Mouse (Mus musculus): ENCODE measurements around the gene Ush1g. TPM values are rescaled to one million over a fixed set of nuclear protein-coding genes. Genes with fewer than 3 reads are reported as not detected.
A peak's percentile ranks its signal among the peaks of the same experiment; 100 is the strongest.

The Ush1g gene
- polyA plus RNA-seq, 1 experiment: 0.05 TPM

DNA sequence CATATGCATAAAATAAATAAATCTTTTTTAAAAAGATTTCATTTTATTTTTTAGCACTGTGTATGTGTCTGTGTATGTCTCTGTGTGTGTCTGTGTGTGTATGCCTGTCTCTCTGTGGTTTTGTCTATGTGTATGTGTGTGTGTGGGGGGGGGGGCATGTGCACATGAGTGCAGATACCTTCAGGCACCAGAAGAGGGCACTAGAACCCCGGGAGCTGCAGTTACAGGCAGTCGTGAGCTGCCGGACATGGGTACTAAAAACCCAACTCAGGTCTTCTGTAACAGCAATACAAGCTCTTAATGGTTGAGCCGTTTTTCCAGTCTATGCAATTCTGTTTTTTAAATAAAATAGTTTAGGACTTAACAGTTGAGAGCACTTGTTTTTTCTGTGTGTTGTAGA lies 21.1 kb downstream of the Ush1g start:
- 82% methylated on average over 4 of the region's 4 CpGs for WGBS

DNA sequence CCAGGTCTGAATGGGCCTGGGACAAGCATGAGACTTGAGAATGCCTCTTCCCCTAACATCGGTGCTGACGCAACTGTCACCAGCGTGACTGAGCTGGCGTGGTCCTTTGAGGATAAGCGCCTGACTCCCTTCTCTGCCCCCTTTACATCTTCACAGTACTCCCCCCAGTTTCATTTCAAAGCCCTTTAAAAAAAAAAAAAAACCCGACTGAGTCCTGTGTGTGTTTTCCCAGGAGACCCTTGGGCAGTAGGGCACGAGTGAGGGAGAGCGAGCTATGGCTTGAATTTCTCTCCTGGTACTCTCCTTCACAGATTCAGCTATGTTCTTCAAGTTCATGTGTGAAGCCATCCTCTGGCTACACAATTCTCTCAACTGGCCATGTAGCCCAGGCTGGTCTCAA lies 23.7 kb downstream of the Ush1g start:
- no peak for DNase-seq
- TF ChIP-seq POLR2A (IDR thresholded peaks at IDR 0.05; ENCODE audit: low read depth, low read length): no peak
- no peak for TF ChIP-seq CTCF (conservative IDR thresholded peaks at IDR 0.05; ENCODE audit: insufficient read depth, insufficient read length, low read depth, low read length)
- H3K4me1 ChIP-seq (ENCODE audit: control insufficient read depth, insufficient read depth, low read length): 0 out of 2 replicates have a peak, but pooled peaks cover 2% of the 10 kb centered on the region
- H3K27me3 ChIP-seq (replicated peaks; ENCODE audit: control insufficient read depth, insufficient read depth, low read length): no peaks in the 10 kb centered on the region
- 77% methylated on average over 8 of the region's 8 CpGs for WGBS
- no peak overlapping the region for H3K4me3 ChIP-seq (ENCODE audit: insufficient read depth, low read depth, low read length)
- H3K27ac ChIP-seq (ENCODE audit: insufficient read depth, low read depth, low read length): no peak overlapping the region
- H3K36me3 ChIP-seq (ENCODE audit: control insufficient read depth, insufficient read depth, low read length): no peaks in the 10 kb centered on the region

More for the DNA sequence above, 21.1 kb downstream of the Ush1g start:
- Histone ChIP-seq H3K4me1 (ENCODE audit: control insufficient read depth, insufficient read depth, low read length) (no peaks in the 10 kb centered on the region), H3K4me3 (ENCODE audit: insufficient read depth, low read depth, low read length) (no peak overlapping the region), H3K27ac (ENCODE audit: insufficient read depth, low read depth, low read length) (no peak overlapping the region), H3K27me3 (replicated peaks; ENCODE audit: control insufficient read depth, insufficient read depth, low read length) (no peaks in the 10 kb centered on the region), H3K36me3 (ENCODE audit: control insufficient read depth, insufficient read depth, low read length) (no peaks in the 10 kb centered on the region)
- TF ChIP-seq CTCF (conservative IDR thresholded peaks at IDR 0.05; ENCODE audit: insufficient read depth, insufficient read length, low read depth, low read length) (no peak), POLR2A (IDR thresholded peaks at IDR 0.05; ENCODE audit: low read depth, low read length) (no peak)
- DNase-seq: no peak

DNA sequence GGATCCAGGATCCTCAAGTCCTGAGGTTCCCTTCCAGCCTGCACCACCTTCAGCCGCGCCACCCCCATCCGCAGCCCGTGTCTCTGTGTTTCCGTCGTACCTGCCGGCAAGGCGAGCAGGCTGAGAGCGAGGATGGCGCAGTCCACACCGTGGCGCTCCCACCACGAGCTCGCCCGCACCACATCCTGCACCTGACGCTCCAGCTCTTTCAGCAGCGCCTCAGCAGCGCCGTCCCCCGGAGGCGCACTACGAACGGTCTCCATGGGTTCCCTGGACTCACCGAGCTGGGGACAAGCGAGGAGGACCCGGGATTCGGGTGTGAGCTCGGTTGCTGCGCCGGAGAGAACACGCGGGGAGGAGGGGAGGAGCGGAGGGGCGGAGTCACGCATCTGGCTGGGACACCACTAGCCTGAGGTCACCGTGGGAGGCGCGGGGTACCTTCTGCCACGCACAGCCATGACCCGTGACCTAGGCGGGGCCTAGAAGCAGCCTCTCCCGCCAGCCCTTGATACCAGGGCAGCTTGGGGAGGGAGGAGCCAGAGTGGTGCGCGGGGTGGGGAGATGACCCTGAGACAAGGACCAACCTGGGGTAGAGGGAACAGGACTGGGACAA lies 24.5 kb downstream of the Ush1g start, which contains the start of gene Fads6:
Gene Fads6, minus strand, starts transcription at position 450 of the 613 bp plus-strand sequence.
- under 1% methylated on average over 44 of the region's 44 CpGs for WGBS
- Histone ChIP-seq H3K27ac (ENCODE audit: insufficient read depth, low read depth, low read length) (peak within 1 kb of the TSS; percentile 58), H3K36me3 (ENCODE audit: control insufficient read depth, insufficient read depth, low read length) (no peaks in the 10 kb centered on the region), H3K4me1 (ENCODE audit: control insufficient read depth, insufficient read depth, low read length) (0 out of 2 replicates have a peak, but pooled peaks cover 2% of the 10 kb centered on the region), H3K27me3 (replicated peaks; ENCODE audit: control insufficient read depth, insufficient read depth, low read length) (no peaks in the 10 kb centered on the region), H3K4me3 (ENCODE audit: insufficient read depth, low read depth, low read length) (peak within 1 kb of the TSS; percentile 52)
- TF ChIP-seq CTCF (conservative IDR thresholded peaks at IDR 0.05; ENCODE audit: insufficient read depth, insufficient read length, low read depth, low read length) (peak; percentile 37), POLR2A (IDR thresholded peaks at IDR 0.05; ENCODE audit: low read depth, low read length) (peak; percentile 7)
- DNase-seq: peak; percentile 75

DNA sequence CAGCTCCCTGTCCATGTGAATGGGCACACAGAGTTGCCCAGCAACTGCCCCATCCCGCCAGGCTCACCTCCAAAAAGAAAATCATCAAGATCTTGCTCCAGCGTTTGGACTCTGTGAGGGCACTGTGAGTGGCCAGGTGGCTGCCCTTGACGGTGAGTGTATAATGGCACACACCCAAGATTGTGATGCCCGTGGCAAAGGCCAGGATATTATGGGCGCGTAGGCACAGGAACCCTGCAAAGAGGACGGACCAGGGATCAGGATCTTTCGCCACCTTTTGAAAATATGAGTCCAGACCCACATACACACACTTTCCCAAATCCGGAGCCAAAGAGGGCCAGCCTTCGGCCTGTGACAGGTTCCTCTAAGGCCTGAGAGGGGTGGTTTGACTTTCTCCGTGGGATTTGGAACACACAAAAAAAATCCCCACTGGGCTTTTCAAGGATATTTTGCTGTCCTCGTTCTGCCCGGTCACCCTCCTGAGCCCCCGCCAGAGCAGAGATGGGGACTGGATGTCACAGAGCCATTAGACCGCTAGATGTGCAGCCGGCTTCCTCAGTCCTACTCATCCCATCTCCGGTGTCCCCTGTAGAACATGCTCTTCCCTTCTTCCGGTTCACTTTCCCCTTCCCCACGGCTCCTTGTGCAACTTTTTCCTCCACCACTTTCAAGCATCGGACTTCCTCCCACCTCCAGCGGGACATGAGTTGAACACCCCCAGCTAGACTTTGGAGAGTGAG lies 25.2 kb downstream of the Ush1g start:
- Histone ChIP-seq H3K27ac (ENCODE audit: insufficient read depth, low read depth, low read length) (peak overlapping the region; percentile 58), H3K4me3 (ENCODE audit: insufficient read depth, low read depth, low read length) (peak overlapping the region; percentile 52), H3K36me3 (ENCODE audit: control insufficient read depth, insufficient read depth, low read length) (no peaks in the 10 kb centered on the region), H3K4me1 (ENCODE audit: control insufficient read depth, insufficient read depth, low read length) (0 out of 2 replicates have a peak, but pooled peaks cover 2% of the 10 kb centered on the region), H3K27me3 (replicated peaks; ENCODE audit: control insufficient read depth, insufficient read depth, low read length) (no peaks in the 10 kb centered on the region)
- no peak for TF ChIP-seq POLR2A (IDR thresholded peaks at IDR 0.05; ENCODE audit: low read depth, low read length)
- TF ChIP-seq CTCF (conservative IDR thresholded peaks at IDR 0.05; ENCODE audit: insufficient read depth, insufficient read length, low read depth, low read length): no peak
- WGBS: 42% methylated on average over 21 of the region's 21 CpGs
- peak; percentile 56 for DNase-seq

DNA sequence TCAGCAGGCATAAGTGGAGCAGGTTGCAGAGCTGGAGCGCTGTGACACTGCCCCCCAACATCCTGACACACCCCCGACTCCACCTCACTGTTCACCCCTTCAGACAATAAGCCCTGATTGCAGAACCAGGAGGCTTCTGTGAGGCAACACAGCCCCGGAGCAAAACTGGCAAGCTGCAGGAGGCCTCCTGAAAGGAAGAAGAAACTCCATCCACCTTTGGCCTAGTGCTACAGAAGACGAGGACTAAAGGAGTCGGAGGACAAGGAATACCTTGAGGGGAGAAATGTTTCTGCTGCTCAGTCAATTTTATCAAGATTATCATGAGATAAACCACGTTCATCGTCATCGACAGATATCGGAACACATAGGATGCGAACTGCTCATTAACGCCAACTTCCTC lies 25.9 kb downstream of the Ush1g start:
- Histone ChIP-seq H3K36me3 (ENCODE audit: control insufficient read depth, insufficient read depth, low read length) (no peaks in the 10 kb centered on the region), H3K4me3 (ENCODE audit: insufficient read depth, low read depth, low read length) (peak overlapping the region; percentile 52), H3K27me3 (replicated peaks; ENCODE audit: control insufficient read depth, insufficient read depth, low read length) (no peaks in the 10 kb centered on the region), H3K27ac (ENCODE audit: insufficient read depth, low read depth, low read length) (peak overlapping the region; percentile 58), H3K4me1 (ENCODE audit: control insufficient read depth, insufficient read depth, low read length) (0 out of 2 replicates have a peak, but pooled peaks cover 2% of the 10 kb centered on the region)
- 78% methylated on average over 11 of the region's 11 CpGs for WGBS
- no peak for TF ChIP-seq POLR2A (IDR thresholded peaks at IDR 0.05; ENCODE audit: low read depth, low read length)
- no peak for TF ChIP-seq CTCF (conservative IDR thresholded peaks at IDR 0.05; ENCODE audit: insufficient read depth, insufficient read length, low read depth, low read length)
- no peak for DNase-seq

DNA sequence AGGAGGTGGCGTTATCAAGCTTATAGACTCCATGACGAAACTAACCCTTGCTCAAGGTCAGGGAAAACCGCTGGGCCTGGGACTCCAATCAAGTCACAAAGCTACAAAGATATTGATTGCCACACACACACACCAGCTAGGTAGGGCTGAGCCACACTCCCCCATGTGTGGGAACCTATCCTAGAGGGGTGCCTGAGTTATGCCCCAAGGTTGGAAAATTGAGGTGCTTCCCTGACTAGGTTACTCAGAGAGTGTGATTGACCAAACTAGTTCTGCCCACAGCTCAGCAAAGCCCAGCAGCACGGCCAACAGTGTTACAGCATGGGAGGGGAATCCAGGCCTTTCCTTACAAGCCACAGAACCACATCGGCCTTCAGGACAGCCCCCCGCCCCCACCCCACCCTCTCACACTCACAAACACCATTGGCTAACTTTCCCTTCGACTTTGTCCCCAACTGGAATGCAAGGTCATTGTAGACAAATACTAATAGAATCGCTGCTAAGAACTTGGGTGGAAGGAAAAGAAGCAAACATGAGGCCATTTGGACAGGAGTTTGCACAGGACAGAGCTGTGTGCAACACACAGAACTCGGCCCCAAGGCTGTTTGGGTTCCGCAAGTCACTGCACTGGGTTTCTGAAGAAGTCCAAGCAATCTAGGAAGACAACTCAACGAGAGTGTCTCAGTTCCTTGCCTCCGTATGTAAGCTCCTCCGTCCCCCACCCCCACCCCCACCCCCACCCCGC lies 29.0 kb downstream of the Ush1g start:
- DNase-seq: peak; percentile 64
- 47% methylated on average over 14 of the region's 14 CpGs for WGBS
- Histone ChIP-seq H3K27me3 (replicated peaks; ENCODE audit: control insufficient read depth, insufficient read depth, low read length) (no peaks in the 10 kb centered on the region), H3K4me1 (ENCODE audit: control insufficient read depth, insufficient read depth, low read length) (0 out of 2 replicates have a peak, but pooled peaks cover 2% of the 10 kb centered on the region), H3K4me3 (ENCODE audit: insufficient read depth, low read depth, low read length) (no peak overlapping the region), H3K27ac (ENCODE audit: insufficient read depth, low read depth, low read length) (peak overlapping the region; percentile 93), H3K36me3 (ENCODE audit: control insufficient read depth, insufficient read depth, low read length) (no peaks in the 10 kb centered on the region)
- TF ChIP-seq POLR2A (IDR thresholded peaks at IDR 0.05; ENCODE audit: low read depth, low read length): no peak
- TF ChIP-seq CTCF (conservative IDR thresholded peaks at IDR 0.05; ENCODE audit: insufficient read depth, insufficient read length, low read depth, low read length): no peak
